Mouse (Mus musculus) heart, postnatal 0 days (tissue): ENCODE measurements at regions not wholly inside any gene's neighbourhood (a gene's known extent, or its start where the extent isn't known, plus 50 kb on each side); places are given as distances from the start of the nearest gene placed in this dataset.

Source experiments
- ATAC-seq: fragments of 200-750 bp; cut with Nextera tagmentation; 2 replicates; pipeline ENCODE4 v1.8.0; 2017; ENCODE audit warnings: low read depth, moderate number of reproducible peaks, moderate library complexity; ENCODE audit not compliant: insufficient read depth
- DNase-seq: peaks from one replicate; pipeline ENCODE4 v3.0.0-alpha.2; 2016; ENCODE audit warnings: low spot score
- H3K27ac ChIP-seq: fragments of 300-500 bp; sonication (generic); 2 replicates; pipeline ENCODE4 v1.5.1; 2014; ENCODE audit warnings: low read depth, mild to moderate bottlenecking
- H3K27me3 ChIP-seq: fragments of 300-500 bp; sonication (generic); 2 replicates; pipeline ENCODE4 v1.6.1; 2014; ENCODE audit warnings: low read length, mixed read lengths; ENCODE audit not compliant: control insufficient read depth, insufficient read depth
- H3K36me3 ChIP-seq: fragments of 300-500 bp; sonication (generic); replicated peaks from 2 replicates; pipeline ENCODE4 v1.6.1; 2014; ENCODE audit warnings: low read length, mixed read lengths; ENCODE audit not compliant: control insufficient read depth, insufficient read depth
- H3K4me1 ChIP-seq: fragments of 300-500 bp; sonication (generic); 2 replicates; pipeline ENCODE4 v1.6.1; 2014; ENCODE audit warnings: antibody characterized with exemption; ENCODE audit not compliant: control insufficient read depth, insufficient read depth
- H3K4me2 ChIP-seq: fragments of 300-500 bp; sonication (generic); 2 replicates; pipeline ENCODE4 v1.6.1; 2014; ENCODE audit warnings: low read depth, mild to moderate bottlenecking, low read length, moderate library complexity
- H3K4me3 ChIP-seq: fragments of 300-500 bp; sonication (generic); 2 replicates; pipeline ENCODE4 v1.5.1; 2014; ENCODE audit warnings: low read depth, low read length
- H3K9ac ChIP-seq: fragments of 300-500 bp; sonication (generic); replicated peaks from 2 replicates; pipeline ENCODE4 v1.6.1; 2014; ENCODE audit warnings: low read depth, low read length, mixed read lengths
- H3K9me3 ChIP-seq: fragments of 300-500 bp; sonication (generic); replicated peaks from 2 replicates; pipeline ENCODE4 v1.6.1; 2016; ENCODE audit warnings: low read length; ENCODE audit not compliant: control insufficient read depth
- CTCF ChIP-seq: IDR thresholded peaks from 2 replicates; pipeline ENCODE4 v1.5.1; 2016; ENCODE audit warnings: antibody characterized with exemption, control low read depth, low read depth
- EP300 ChIP-seq: IDR thresholded peaks from 2 replicates; pipeline ENCODE4 v1.6.1; 2016; ENCODE audit warnings: antibody characterized with exemption, low read depth
- WGBS: fragments of 180-500 bp; shearing (Covaris S2); extraction: QIAGEN DNeasy Blood & Tissue Kit; methylation state at CpG from one replicate; pipeline ENCODE4 v1.1.7; 2014; 5-methylcytosine and 5-hydroxymethylcytosine counted together

DNA sequence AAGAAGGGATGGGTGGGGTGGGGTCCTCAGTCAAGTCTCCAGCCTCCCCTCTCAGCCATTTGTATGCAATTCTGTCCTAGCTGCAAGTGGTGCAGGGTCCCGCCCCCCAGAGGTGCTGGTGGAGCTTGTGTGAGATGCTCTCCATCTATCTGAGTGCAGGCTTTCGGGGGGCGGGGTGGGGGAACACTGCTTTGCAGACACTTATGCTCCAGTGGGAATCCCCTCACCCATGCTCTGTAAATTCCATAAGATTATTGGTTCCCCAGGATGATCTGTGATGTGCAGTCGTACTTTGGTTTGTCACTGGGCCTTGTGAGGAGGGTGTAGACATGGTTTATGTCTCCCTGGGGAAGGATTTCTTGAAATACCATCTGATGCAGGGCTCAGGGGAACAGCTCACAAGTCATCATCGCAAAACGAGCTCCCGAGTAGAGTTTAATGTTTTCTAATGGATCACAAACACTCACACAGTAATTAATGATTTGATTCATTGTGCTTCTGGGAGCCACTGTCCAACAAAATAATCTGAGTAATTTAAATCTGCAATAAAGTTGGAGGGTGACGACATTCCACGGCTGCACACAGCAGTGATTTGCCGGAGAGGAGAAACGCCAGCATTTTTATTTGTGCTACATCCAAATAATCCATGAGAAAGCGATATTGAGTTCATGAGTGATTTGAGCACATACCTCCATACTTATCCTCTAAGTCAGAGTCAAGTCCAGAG, 540.3 kb upstream of the Hs6st1 start:
- TF ChIP-seq CTCF = no peak
- no peak for TF ChIP-seq EP300
- no peak for ATAC-seq
- whole genome bisulfite sequencing = 68% methylated on average over 12 of the region's 12 CpGs
- Histone ChIP-seq H3K27me3 (no peaks in the 10 kb centered on the region), H3K4me3 (no peak overlapping the region), H3K9ac (no peak overlapping the region), H3K4me2 (no peak overlapping the region), H3K9me3 (no peaks in the 10 kb centered on the region), H3K4me1 (no peaks in the 10 kb centered on the region), H3K36me3 (no peaks in the 10 kb centered on the region), H3K27ac (no peak overlapping the region)
- DNase-seq = no peak

DNA sequence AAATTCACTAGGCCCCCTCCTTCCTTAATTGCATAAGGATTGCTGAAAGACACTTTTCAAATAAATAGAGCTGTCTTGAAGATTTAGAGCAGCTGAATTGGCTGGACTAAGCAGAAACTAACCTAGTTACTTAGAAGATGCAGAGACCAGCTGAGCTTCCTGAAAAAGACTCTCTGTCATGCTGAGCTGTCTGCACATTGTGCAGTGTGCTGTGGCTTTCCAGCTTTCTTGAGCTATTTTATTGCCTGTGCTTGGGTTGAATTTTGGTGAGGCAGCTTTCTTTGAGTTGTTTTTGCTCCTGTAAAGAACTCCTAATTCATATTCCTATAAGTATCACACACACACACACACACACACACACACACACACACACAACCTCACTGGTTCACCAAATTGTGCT, 532.7 kb upstream of the Hs6st1 start:
- Histone ChIP-seq H3K4me2 (no peak overlapping the region), H3K36me3 (no peaks in the 10 kb centered on the region), H3K4me1 (no peaks in the 10 kb centered on the region), H3K9me3 (no peaks in the 10 kb centered on the region), H3K27ac (no peak overlapping the region), H3K27me3 (no peaks in the 10 kb centered on the region), H3K4me3 (no peak overlapping the region), H3K9ac (no peak overlapping the region)
- no peak for ATAC-seq
- DNase-seq = no peak
- TF ChIP-seq EP300 (no peak), CTCF (no peak)

DNA sequence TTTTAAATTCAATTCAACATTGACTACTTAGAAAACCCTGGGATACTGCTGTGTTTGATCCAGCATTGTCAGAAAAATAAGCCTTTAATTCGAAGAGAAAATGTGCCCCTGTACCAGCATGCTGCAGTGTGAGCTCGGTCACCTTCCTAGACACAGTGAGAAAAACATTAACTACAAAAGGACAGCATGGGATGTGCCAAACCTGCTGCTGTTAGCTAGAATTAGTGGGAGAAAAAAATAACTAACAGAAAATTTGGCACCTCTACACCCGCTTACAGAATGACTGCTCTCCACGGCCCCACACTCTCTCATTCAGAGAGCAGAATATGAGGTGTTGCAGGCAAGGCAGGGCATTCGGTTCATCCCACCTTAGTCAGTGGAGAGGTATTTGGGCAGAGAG, 531.9 kb upstream of the Hs6st1 start:
- Histone ChIP-seq H3K4me2 (no peak overlapping the region), H3K4me3 (no peak overlapping the region), H3K36me3 (no peaks in the 10 kb centered on the region), H3K4me1 (no peaks in the 10 kb centered on the region), H3K9ac (no peak overlapping the region), H3K27ac (no peak overlapping the region), H3K27me3 (no peaks in the 10 kb centered on the region), H3K9me3 (no peaks in the 10 kb centered on the region)
- ATAC-seq = no peak
- WGBS = 71% methylated on average over 5 of the region's 5 CpGs
- DNase-seq = no peak
- no peak for TF ChIP-seq EP300
- TF ChIP-seq CTCF = no peak

DNA sequence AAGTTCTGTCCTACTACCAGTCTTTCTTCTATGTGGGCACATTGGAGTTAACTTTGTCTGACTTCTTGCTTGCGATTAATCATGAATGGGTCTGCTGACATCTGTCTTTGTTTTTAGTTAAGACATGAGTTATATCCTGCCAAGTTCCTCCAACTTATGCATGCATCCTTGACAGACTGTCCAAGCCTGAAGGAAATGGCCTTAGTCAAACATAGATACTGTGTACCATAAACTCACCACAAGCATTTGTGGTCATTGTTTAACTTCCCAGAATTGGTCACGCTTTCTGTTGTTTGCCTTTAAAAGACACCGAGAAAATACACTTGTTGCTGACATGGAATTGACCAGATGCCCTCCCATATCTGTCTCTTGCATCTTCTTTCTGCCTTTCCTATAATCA, 519.4 kb upstream of the Hs6st1 start:
- TF ChIP-seq EP300 (no peak), CTCF (no peak)
- no peak for ATAC-seq
- 63% methylated on average over 3 of the region's 3 CpGs for WGBS

DNA sequence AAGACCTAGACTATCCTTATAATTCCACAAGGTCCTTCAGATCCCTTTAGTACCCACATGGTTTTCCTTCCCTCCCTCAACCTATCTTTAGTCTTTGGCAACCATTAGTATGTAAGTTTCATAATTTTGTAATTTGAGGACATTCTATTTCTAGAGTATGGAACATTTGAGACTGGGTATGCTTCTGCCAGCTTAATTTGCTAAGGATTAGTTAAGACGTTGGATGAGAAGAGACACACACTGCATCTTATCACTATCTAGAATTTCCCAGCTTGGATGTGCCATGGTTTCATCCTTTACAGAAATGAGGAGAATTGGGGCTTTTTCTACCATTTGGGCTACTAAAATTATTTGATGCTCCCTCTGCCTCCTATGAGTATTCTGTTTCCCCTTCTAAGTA, 516.7 kb upstream of the Hs6st1 start:
- DNase-seq (no peak), ATAC-seq (no peak)
- 66% methylated on average over 1 of the region's 1 CpGs for whole genome bisulfite sequencing
- TF ChIP-seq CTCF (no peak), EP300 (no peak)
- Histone ChIP-seq H3K9ac (no peak overlapping the region), H3K36me3 (no peaks in the 10 kb centered on the region), H3K4me2 (no peak overlapping the region), H3K27me3 (no peaks in the 10 kb centered on the region), H3K9me3 (no peaks in the 10 kb centered on the region), H3K4me3 (no peak overlapping the region), H3K27ac (no peak overlapping the region), H3K4me1 (no peaks in the 10 kb centered on the region)

More for the DNA sequence above, 519.4 kb upstream of the Hs6st1 start:
- no peaks in the 10 kb centered on the region for H3K27me3 ChIP-seq
- H3K27ac ChIP-seq = no peak overlapping the region
- H3K4me2 ChIP-seq = no peak overlapping the region
- H3K9ac ChIP-seq = no peak overlapping the region
- no peak for DNase-seq
- no peaks in the 10 kb centered on the region for H3K36me3 ChIP-seq
- H3K4me1 ChIP-seq = no peaks in the 10 kb centered on the region
- no peak overlapping the region for H3K4me3 ChIP-seq
- H3K9me3 ChIP-seq = no peaks in the 10 kb centered on the region

DNA sequence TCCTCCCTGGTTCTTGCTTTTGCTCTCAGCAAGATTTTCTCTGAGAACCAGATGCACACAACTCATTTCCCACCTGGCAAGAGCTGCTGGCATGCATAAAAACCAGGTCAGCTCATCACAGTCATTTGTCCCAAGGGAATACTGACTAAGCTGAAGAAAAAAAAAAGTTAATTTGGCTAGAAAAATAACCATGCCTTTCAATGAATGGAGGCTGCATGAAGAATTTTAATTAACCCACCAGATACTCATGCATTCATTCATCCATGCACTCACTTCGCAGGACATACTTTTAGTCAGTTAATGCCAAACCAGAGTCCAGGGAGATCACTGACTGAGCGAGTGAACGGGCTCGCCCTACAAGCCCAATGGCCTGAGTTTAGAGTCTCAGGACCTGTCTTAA, 505.4 kb upstream of the Hs6st1 start:
- DNase-seq (no peak), ATAC-seq (no peak)
- Histone ChIP-seq H3K27ac (no peak overlapping the region), H3K27me3 (no peaks in the 10 kb centered on the region), H3K4me1 (no peaks in the 10 kb centered on the region), H3K36me3 (no peaks in the 10 kb centered on the region), H3K4me3 (no peak overlapping the region), H3K9ac (no peak overlapping the region), H3K4me2 (no peak overlapping the region), H3K9me3 (0 out of 2 replicates have a peak, but pooled peaks cover 4% of the 10 kb centered on the region)
- WGBS = 82% methylated on average over 4 of the region's 4 CpGs
- TF ChIP-seq CTCF (no peak), EP300 (no peak)
